Mouse (Mus musculus): ENCODE measurements around the gene Haus6. TPM values are rescaled to one million over a fixed set of nuclear protein-coding genes. Genes with fewer than 3 reads are reported as not detected.
"Not testable (repeated sequence)": the region's sequence is repeated elsewhere in the genome, so short reads cannot be mapped to it uniquely, and the experiment has no call there.

The Haus6 gene
- polyA plus RNA-seq (2012; rRNA removed) (3.8 and 5.7 TPM in 2 replicates), polyA plus RNA-seq (2014; fragmentation: Nextera tagmentation; extraction: Ambion mirVana) (12.7 and 14.2 TPM in 2 replicates)

DNA sequence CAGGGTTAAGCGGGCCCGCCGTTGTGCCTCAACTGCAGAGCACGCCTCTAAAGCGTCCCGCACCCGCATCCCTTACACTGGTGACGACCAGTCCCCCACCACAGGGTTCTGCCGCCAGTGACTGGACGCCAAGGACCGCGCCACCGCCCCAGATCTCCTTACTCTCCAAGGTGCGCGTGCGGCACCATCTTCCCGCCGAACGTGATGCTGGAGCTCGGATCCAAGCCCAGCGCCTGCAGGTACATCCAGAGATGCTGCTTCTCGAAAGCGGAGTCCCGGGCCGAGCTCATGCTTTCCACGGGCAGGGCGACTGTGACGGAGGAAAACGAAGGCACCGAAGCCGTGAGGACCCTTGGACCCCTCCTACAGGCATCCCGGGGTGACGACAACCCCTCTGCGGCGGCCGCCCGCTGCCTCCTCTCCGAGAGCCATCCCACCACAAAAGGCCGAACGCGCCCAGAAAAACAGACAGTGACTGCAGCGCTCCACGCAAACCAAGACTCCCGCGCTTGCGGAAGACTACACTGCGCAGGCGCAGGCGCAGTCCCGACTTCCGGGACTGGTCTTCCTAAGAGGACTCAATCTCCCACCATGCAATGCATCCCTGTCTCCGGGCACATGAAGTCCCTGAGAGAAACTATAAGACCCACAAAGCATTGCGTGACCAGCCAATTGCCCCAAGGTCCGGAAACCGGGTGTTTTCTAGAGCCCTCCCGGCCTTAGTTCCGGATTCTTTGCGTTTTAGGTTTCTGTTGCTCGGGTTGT lies at the start of gene Haus6:
TSS of gene Haus6 (minus strand) at position 532 of the 765 bp plus-strand sequence.
- DNase-seq (ENCODE audit: low read depth in 3 of 3, low spot score in 3 of 3) (peak; percentile 97 to 98 (median 98)), ATAC-seq (ENCODE audit: insufficient read depth) (peak; percentile 100)
- under 1% methylated on average over 59 of the region's 59 CpGs for WGBS (ENCODE audit: insufficient replicate concordance)

DNA sequence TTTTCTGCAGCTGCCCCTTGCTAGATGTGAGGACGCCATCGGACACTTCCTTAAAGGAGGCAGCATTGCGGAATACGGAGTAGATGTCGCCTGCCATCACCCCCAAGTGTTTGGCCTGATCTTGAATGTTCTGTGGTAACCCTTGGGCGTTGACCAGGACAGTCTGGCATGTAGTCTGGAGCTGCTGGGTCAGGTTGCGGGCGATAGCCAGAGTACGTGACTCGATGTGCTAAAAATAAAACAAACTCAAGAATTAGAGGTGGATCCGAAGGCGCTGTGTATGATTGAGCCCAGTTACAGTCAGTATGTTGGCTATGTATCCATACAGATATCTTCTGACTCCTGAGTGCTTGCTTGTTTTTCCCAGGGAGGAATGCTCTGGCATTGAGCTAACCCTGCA lies 45.3 kb upstream of the Haus6 start:
- Histone ChIP-seq H3K4me2 (ENCODE audit: low read depth) (no peak overlapping the region), H3K27ac (no peak overlapping the region), H3K9me3 (ENCODE audit: control insufficient read depth, low read length) (no peaks in the 10 kb centered on the region), H3K4me3 (ENCODE audit: insufficient read depth in 1 of 2, low read depth in 2 of 2, low read length in 2 of 2) (no peak overlapping the region), H3K4me1 (replicated peaks; ENCODE audit: control insufficient read depth in 2 of 2, insufficient read depth in 2 of 2, low read length in 1 of 2) (no peaks in the 10 kb centered on the region), H3K27me3 (ENCODE audit: control insufficient read depth, insufficient read depth, low read length) (no peaks in the 10 kb centered on the region), H3K9ac (replicated peaks) (no peak overlapping the region), H3K36me3 (replicated peaks; ENCODE audit: control insufficient read depth, insufficient read depth, low read depth) (peaks cover 74% of the 10 kb centered on the region)
- ATAC-seq (ENCODE audit: insufficient read depth) (no peak), DNase-seq (ENCODE audit: low read depth in 3 of 3, low spot score in 3 of 3) (no peak)
- 89% methylated on average over 12 of the region's 12 CpGs for whole genome bisulfite sequencing (ENCODE audit: insufficient replicate concordance)
- no peak for TF ChIP-seq EP300 (IDR thresholded peaks at IDR 0.05; ENCODE audit: low read depth)
- TF ChIP-seq CTCF (IDR thresholded peaks at IDR 0.05; ENCODE audit: low read depth) = no peak

More for the DNA sequence above, at the start of gene Haus6:
- no peaks in the 10 kb centered on the region for H3K27me3 ChIP-seq (ENCODE audit: control insufficient read depth, insufficient read depth, low read length)
- peak within 1 kb of the TSS; percentile 85 to 93 for H3K4me3 ChIP-seq (ENCODE audit: insufficient read depth in 1 of 2, low read depth in 2 of 2, low read length in 2 of 2)
- no peaks in the 10 kb centered on the region for H3K9me3 ChIP-seq (ENCODE audit: control insufficient read depth, low read length)
- peak within 1 kb of the TSS; percentile 67 for H3K27ac ChIP-seq
- H3K4me2 ChIP-seq (ENCODE audit: low read depth) = peak within 1 kb of the TSS; percentile 64
- peaks cover 8% of the 10 kb centered on the region for H3K36me3 ChIP-seq (replicated peaks; ENCODE audit: control insufficient read depth, insufficient read depth, low read depth)
- peaks cover 0 to 16% of the 10 kb centered on the region in 2 experiments; a peak in 2 of 4 replicates for H3K4me1 ChIP-seq (replicated peaks; ENCODE audit: control insufficient read depth in 2 of 2, insufficient read depth in 2 of 2, low read length in 1 of 2)
- peak within 1 kb of the TSS; percentile 91 for H3K9ac ChIP-seq (replicated peaks)
- TF ChIP-seq CTCF (IDR thresholded peaks at IDR 0.05; ENCODE audit: low read depth) (no peak), EP300 (IDR thresholded peaks at IDR 0.05; ENCODE audit: low read depth) (no peak)

DNA sequence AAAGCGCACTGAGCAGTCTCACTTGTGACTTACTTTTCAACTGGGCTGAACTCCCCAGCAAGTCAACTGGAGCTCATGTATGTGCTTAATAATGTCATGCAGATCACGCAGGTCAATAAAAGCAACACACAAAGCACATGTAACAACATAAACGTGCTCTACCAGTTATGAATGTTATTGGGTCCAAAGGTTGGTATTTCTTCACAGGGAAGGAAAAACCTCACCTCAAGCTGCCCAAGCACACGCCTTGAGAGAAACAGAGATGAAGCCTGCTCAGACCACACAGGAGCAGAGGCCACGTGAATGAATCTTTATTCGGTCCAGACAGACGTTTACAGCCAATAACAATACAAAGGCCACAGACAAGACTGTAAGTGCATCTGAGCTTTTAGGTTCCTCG lies 44.6 kb upstream of the Haus6 start:
- H3K4me2 ChIP-seq (ENCODE audit: low read depth); ATAC-seq (ENCODE audit: insufficient read depth); H3K9me3 ChIP-seq (ENCODE audit: control insufficient read depth, low read length); H3K27me3 ChIP-seq (ENCODE audit: control insufficient read depth, insufficient read depth, low read length); H3K27ac ChIP-seq; DNase-seq (ENCODE audit: low read depth in 3 of 3, low spot score in 3 of 3); H3K9ac ChIP-seq (replicated peaks); H3K4me3 ChIP-seq (ENCODE audit: insufficient read depth in 1 of 2, low read depth in 2 of 2, low read length in 2 of 2); H3K4me1 ChIP-seq (replicated peaks; ENCODE audit: control insufficient read depth in 2 of 2, insufficient read depth in 2 of 2, low read length in 1 of 2): not testable (repeated sequence)
- WGBS (ENCODE audit: insufficient replicate concordance) = 83% methylated on average over 8 of the region's 8 CpGs
- H3K36me3 ChIP-seq (replicated peaks; ENCODE audit: control insufficient read depth, insufficient read depth, low read depth) = peaks cover 68% of the 10 kb centered on the region

DNA sequence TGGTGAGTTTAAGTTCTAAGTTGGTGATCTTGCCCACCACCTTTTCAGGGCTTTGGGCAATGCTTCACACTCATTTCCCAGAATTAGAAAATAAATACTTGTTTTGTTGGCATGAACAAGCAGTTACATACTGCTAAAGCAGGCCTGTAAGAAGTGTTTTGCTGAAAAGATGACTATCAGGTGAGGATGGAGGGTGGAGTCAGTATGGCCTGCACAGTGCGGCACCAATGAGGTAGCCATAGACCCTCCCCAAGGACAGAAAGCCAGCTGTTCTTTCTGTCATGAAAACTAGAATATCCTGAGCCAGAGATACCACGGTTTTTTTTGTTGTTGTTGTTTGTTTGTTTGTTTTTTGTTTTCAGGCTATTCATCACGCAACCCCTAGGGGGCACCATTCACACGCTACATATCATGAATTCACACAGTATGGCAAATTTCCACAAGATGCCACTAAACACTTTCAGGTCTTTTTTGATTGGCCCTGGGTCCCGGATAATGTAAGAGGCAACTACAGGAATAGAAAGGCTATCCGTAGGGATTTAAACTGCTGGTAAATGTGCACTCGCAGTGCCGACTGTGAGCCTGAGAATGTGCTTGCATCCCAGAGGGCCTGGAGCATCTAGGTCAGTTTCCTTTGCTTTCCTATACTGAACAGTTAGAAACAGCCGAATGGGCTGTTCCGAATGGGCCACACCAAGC lies 40.0 kb upstream of the Haus6 start:
- peak; percentile 86 for TF ChIP-seq CTCF (IDR thresholded peaks at IDR 0.05; ENCODE audit: low read depth)
- TF ChIP-seq EP300 (IDR thresholded peaks at IDR 0.05; ENCODE audit: low read depth) = no peak
- no peaks in the 10 kb centered on the region; the same call in 1 of the 2 replicates for H3K9me3 ChIP-seq (ENCODE audit: control insufficient read depth, low read length)
- DNase-seq (ENCODE audit: low read depth in 3 of 3, low spot score in 3 of 3) = no peak
- no peak overlapping the region for H3K9ac ChIP-seq (replicated peaks)
- no peak overlapping the region for H3K4me3 ChIP-seq (ENCODE audit: insufficient read depth in 1 of 2, low read depth in 2 of 2, low read length in 2 of 2)
- H3K27me3 ChIP-seq (ENCODE audit: control insufficient read depth, insufficient read depth, low read length) = no peaks in the 10 kb centered on the region
- peak; percentile 44 for ATAC-seq (ENCODE audit: insufficient read depth)
- H3K36me3 ChIP-seq (replicated peaks; ENCODE audit: control insufficient read depth, insufficient read depth, low read depth) = peaks cover 24% of the 10 kb centered on the region
- no peak overlapping the region for H3K4me2 ChIP-seq (ENCODE audit: low read depth)
- peaks cover 0 to 2% of the 10 kb centered on the region in 2 experiments; a peak in 2 of 4 replicates for H3K4me1 ChIP-seq (replicated peaks; ENCODE audit: control insufficient read depth in 2 of 2, insufficient read depth in 2 of 2, low read length in 1 of 2)
- H3K27ac ChIP-seq = no peak overlapping the region
- 59% methylated on average over 10 of the region's 10 CpGs for WGBS (ENCODE audit: insufficient replicate concordance)

DNA sequence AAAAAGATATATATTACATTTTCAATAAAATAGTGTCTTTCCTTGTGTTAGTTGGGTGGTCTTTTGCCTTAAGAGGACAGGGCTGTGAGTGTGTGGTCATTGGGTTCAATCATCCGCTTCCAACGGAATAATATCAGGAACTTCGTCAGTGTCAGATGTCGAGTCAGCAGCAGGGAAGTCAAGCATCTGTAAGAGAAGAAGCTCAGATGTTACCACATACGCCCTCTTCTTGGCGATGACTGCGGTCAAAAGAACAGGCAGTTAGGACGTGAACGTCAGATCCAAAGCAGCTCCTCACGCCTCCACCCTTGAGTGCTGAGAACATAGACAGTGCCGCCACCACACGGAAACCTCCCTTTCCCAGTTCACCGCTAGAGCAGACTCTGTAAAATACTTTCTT lies 36.5 kb upstream of the Haus6 start:
- H3K27me3 ChIP-seq (ENCODE audit: control insufficient read depth, insufficient read depth, low read length); H3K9me3 ChIP-seq (ENCODE audit: control insufficient read depth, low read length); H3K4me2 ChIP-seq (ENCODE audit: low read depth); H3K4me3 ChIP-seq (ENCODE audit: insufficient read depth in 1 of 2, low read depth in 2 of 2, low read length in 2 of 2); H3K4me1 ChIP-seq (replicated peaks; ENCODE audit: control insufficient read depth in 2 of 2, insufficient read depth in 2 of 2, low read length in 1 of 2); H3K9ac ChIP-seq (replicated peaks); DNase-seq (ENCODE audit: low read depth in 3 of 3, low spot score in 3 of 3); H3K36me3 ChIP-seq (replicated peaks; ENCODE audit: control insufficient read depth, insufficient read depth, low read depth); H3K27ac ChIP-seq; ATAC-seq (ENCODE audit: insufficient read depth): not testable (repeated sequence)
- WGBS (ENCODE audit: insufficient replicate concordance) = 88% methylated on average over 10 of the region's 13 CpGs

DNA sequence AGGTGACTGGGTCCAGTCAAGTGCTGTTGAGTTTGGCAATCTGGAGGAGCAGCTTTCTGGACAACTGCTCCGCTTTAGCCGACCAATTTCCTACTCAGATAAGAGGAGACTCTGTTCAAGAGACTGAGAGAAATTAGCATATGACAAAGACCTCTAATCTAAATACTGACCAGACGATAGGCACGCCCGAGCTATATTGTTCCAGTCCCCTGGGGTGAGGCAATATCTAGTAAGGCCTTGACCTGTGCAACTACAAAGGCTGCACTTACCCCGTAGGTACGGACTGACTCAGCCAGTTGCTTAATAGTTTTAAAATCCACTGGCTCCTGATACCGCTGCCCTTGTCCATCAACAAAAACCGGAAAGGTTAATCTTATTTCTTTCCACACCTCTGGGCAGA lies 25.7 kb upstream of the Haus6 start:
- ATAC-seq (ENCODE audit: insufficient read depth); H3K27me3 ChIP-seq (ENCODE audit: control insufficient read depth, insufficient read depth, low read length): not testable (repeated sequence)
- 73% methylated on average over 9 of the region's 9 CpGs for WGBS (ENCODE audit: insufficient replicate concordance)

More for the DNA sequence above, 25.7 kb upstream of the Haus6 start:
- H3K4me2 ChIP-seq (ENCODE audit: low read depth); H3K4me3 ChIP-seq (ENCODE audit: insufficient read depth in 1 of 2, low read depth in 2 of 2, low read length in 2 of 2); H3K27ac ChIP-seq; H3K36me3 ChIP-seq (replicated peaks; ENCODE audit: control insufficient read depth, insufficient read depth, low read depth); DNase-seq (ENCODE audit: low read depth in 3 of 3, low spot score in 3 of 3); H3K9ac ChIP-seq (replicated peaks); H3K9me3 ChIP-seq (ENCODE audit: control insufficient read depth, low read length): not testable (repeated sequence)
- H3K4me1 ChIP-seq (replicated peaks; ENCODE audit: control insufficient read depth in 2 of 2, insufficient read depth in 2 of 2, low read length in 1 of 2) = peaks cover 18 to 19% of the 10 kb centered on the region in 2 experiments
